Mouse (Mus musculus): ENCODE results near the gene D230025D16Rik.
A peak's percentile ranks its signal among the peaks of the same experiment; 100 is the strongest.

D230025D16Rik gene

DNA sequence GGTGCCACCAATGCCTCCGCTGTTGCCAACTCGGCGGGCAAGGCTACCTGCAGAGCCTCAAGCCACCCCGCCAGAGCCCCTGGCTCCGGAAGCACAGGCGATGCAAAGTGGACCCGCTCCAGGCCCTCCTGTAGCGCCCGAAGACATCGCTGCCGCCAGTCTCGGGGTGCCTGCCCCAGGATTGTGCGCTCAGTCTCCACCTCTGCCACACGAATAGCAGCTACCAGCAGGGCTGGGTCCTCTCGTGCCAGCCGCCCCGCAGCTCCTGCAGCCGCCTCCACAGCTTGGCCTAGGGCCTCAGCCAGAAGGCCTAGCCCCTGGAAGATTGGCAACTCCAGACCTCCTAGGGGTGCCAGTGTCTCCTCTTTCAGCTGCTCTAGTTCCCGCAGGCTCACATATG is 68.5 kb downstream of the D230025D16Rik start:
- DNase-seq, result no peak

DNA sequence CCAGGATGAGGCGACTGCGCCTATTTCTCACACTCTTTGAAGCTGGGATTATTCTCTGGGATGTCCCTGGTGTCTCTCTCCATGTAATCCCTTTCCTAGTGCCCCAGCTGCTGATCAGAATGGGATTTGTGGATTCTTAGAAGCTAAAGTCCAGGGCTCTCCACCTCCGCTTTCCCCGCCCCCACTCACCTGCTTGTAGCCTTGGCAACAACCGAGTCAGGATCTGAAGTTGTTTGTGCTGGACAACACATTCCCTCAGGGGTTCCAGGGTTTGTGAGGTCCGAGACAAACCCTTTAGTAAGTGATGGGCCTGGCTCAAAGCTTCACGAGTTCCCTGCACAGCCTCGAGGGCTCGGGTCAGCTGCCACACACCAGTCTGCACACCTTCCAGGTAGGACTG is 69.8 kb downstream of the D230025D16Rik start:
- DNase-seq, result no peak

DNA sequence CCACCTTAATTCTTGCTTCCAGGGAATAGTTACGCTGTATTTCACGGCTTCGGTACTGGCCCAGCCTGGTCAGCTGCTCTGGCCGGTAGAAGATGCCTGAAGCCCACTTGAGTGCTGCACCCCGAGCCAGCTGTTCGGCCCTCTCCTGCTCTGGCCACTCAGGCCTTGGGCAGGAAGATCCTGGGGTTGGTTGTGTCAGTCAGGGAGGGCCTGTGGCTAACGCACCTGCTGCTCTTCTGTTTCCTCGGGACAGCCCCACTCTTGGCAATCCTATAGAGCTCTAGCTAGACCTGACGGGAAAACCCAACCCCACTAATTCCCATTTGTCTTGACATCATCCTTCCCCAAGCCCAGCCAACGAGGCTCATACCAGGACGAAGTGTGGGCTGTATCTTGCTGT is 70.3 kb downstream of the D230025D16Rik start:
- DNase-seq, result no peak

DNA sequence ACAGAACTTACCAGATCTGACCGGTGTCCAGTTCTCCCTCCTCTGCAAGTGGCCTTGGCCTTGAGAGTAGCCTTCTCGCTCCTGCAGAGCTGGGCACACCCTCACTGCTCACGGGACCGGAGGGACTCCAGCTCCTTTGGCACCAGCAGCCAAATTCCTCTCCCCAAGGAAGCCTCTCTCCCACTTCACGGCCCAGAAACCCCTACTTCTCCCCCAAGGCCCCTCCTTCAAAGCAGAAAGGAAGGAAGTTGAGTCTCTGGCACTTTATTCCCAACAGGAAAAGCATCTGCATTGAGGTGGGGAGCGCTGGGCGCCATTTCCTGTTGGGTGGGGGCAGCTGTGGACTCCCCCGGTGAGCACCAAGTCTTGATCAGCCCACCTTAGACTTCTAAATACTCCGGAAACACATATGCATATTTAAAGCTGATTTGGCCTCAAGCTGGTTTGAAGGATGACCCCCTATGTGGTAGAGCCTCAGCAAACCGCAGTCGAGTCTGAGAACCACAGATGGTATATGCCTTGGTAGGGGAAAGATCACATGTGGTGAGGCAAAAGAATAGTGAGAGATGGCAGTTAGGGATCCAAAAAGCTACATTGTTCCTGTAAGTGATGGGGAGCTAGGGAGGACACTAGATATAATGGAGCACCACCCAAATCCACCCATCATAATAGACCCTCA is 71.1 kb downstream of the D230025D16Rik start, which contains the start of gene Exoc3l:
TSS of gene Exoc3l (minus strand) at position 207 of the 679 bp plus-strand sequence.
- no peak for DNase-seq

DNA sequence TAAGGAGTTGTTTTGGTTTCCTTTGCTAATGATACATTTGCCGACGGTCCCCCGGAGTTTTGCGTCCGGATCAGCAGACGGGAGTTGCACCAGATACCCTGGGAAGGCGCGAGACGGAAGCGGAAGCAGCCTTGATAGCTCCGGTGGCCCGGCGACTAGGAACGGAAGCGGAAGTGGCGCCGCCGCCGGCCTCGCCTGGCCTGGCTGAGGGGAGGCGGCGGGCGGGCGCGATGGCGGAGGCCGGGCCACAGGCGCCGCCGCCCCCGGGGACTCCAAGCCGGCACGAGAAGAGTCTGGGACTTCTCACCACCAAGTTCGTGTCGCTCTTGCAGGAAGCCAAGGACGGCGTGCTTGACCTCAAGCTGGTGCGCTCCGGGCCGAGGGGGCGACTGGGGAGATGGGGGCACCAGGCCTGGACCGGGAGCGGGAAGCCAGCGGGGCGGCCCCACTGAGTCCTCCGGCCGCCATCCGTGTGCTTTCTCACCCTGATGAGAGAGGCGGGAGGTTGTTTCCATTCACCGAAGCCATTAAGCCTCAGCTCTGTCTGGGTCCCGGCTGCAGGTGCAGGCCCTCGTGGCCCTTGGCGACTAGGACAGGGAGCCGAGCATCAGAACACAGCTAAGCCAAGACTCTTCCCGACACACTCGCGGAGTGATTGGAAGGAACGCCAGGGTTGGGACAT is 72.7 kb downstream of the D230025D16Rik start, which contains the start of gene E2f4:
TSS of gene E2f4 (plus strand) at position 153 of the 682 bp plus-strand sequence.
- DNase-seq, result peak; percentile 84 to 87

DNA sequence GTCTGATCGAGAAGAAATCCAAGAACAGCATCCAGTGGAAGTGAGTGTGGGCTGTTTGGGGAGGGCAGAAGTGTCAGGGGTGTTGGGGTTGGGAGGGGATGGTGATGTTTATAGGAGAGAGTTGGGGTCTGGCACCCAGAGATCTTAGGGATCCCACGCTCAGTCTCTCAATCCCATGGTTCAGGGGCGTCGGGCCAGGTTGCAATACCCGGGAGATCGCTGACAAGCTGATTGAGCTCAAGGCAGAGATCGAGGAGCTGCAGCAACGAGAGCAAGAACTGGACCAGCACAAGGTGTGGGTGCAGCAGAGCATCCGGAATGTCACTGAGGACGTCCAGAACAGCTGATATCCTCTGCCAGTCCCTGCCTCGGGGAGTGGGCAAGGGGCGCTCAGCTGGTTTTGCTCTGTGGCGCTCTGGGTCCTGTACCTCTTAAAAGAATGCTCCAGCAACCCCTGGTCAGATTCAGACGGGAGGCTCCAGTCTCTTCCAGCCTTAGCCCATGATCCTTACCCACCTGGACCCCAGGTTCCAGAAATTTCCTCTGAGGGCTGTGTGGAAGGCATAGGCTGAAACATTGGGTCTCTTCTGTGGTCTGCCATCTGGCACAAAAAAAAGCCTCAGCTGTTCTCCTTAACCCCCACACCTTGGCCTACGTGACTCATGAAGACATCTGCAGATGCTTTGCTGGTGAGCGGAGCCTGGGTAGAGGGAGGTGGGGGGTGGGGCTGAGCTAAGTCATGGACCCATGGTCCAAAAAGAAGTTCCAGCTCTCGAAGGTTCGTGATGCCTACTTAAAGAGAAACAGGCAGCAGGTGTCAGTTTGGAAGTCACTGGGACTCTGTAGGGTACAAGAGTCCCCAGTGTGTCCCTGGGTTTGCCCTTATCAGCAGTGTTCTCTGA is 73.7 kb downstream of the D230025D16Rik start:
- DNase-seq, result peak in 1 of 2 experiments; percentile 62

DNA sequence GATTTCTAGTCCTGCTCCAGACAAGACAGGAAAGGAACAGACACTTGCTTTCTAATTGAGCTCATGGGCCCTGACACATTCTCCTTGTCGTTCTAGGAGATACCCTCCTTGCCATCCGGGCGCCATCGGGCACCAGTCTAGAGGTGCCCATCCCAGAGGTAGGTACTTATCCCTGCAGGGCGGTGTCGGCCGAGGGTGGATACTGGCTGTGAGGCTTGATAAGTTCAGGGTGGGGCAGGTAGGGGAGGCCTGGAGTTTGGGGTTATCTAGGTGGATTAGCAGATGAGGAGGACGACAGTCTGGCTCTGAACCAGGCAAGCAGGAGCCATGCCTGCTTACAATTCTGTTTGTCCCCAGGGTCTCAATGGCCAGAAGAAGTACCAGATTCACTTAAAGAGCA is 75.0 kb downstream of the D230025D16Rik start:
- DNase-seq, result no peak
